Mouse (Mus musculus) retina, postnatal 1 day (tissue): ENCODE results near the gene Me3.
"Not testable (repeated sequence)": the region's sequence is repeated elsewhere in the genome, so short reads cannot be mapped to it uniquely, and the experiment has no call there.

ENCODE experiments used
- DNase-seq: peaks from one replicate; pipeline ENCODE4 v3.0.0-alpha.2; 2012

The Me3 gene

DNA sequence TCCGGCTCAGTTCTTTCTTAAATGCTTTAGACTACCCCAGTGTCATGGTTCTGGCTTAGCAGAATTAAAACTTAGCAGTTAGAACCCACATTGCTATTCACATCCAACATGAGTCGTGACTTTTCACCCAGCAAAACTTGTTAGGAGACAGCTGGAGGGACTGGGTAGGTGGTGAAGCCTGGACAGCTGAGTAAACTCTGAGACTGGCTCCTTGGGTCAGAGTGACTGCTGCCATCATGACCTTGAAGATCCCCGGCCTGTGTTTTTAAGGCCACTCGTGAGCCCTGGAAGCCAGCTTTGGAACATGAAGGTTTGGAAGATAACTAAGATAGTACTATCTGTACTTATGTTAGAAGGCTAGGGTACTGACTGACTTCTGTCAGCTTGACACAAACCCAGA, 35.4 kb downstream of the Me3 start:
- DNase-seq, result no peak

DNA sequence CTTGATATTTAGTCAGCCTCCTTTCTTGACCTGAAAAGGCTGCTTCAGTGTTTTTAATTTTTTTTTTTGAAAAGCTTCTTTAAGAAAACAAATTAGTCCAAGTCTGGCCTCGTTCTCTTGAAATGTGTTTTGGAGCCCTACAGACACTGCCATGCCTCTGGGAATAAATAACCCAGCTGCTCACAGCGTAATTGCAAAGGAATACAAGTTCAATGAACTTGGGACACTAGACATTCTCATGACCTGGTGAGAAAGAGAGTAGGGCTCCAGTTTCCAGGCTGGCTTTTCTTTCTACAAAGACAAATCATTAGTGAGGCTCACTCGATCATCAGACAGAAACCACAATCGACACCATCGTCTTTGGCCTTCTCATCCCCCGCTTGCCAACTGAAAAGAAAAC, 37.3 kb downstream of the Me3 start:
- DNase-seq, result no peak

DNA sequence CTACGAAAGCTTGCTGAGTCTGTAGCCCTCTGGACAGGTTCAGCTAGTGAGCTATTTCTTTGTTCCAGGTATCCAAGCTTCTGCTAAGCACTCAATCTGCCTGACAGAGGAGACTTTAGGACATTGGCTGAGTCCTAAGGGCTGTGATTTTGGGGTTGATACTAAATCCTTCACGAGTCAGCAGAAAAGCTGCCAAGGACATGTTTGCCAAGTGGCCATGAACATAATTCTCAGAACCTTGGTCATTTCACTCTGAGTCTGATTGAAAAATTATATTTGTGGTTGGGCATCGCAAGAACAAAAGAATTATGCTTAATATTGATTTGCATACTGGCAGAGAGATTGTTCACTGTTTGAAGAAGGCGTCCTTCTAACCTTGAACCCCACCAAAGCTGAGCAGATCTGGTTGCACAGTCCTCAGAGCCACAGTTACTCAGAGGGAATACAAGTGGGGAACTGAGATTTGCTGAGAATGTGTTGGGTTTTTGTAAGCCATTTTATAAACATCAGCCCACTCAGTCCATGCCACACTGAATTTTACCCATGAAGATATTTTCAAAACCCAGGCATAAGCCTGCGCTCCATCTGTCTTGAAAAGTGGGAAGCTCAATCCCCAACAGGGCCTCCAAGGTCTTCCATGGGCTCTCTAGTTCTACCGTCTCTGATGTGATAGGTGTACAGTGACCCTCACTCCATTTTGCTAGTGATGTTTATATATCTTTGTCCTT, 39.1 kb downstream of the Me3 start:
- no peak for DNase-seq

DNA sequence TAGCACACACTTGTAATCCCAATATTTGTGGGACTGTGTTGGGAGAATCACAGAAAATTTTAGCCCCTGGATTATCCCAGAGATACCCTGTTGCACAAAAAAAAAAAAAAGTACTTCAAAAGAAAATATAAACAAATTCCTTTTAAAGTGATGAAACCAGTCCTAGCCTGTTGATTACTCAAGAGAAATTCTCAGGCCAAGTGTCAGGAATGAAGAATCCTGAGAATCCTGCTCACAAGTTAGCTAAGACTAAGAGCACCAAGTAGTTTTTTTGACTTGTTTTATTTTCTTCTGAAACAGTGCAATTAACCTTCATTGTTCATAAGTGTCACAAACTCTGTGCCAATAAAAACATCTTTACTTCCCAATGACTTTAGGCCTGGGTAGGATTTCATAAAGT, 44.0 kb downstream of the Me3 start:
- DNase-seq, result no peak

DNA sequence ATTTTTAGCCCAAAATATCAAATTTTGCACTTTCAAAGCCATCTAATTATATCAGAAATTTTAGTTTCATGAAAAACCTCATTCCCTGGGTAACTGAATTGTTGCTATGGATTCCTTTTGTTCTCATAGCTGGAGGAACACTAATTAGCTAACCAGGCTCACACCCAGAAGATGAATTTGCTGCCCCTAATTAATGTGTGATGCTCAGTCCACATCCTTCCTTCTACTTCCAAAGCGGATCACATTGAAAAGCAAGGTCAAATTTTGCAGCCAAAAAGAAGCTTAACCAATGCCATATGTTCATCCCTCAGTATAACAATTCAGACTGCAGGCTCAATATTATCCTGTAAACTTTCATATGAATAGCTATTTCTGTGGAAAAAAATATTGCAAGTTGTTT, 45.7 kb downstream of the Me3 start:
- DNase-seq, result peak; percentile 59

DNA sequence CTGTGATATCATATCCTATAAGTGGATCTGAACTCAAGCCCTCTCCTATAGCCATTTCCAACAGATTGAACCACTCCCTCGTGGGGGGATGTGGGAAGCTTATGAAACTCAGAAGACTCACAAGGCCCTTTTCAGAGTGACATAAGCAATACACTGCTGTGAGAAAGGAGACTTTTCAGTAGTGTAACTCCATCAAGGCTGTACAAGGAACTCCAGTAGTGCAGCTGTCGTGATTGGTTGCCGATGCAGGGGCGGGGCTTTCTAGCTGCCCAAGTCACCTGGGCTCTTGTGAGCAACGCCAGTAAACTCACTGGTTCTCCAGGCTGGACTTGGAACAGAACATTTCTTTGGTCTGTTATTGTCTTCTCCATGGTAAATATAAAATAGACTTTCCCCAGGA, 46.5 kb downstream of the Me3 start:
- DNase-seq, result no peak

DNA sequence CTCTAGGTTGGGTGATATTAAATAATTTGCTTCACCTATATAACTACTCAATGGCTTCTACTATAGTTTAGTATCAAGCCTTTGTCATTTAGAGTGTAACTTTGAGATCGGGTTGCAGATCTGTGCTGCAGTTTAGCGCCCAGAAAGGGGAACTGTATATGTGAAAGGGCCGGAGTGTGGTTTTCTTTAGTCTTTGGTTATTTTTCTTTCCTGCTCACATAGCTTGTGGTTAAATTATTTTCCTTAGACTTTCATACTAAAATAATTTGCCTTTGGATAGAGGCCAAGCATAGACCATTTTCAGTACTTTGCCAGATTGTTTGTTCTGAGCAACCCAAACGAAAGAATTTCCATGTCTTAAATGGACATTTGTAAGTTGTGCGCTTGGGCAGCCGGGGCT, 46.9 kb downstream of the Me3 start:
- DNase-seq, result peak; percentile 7

DNA sequence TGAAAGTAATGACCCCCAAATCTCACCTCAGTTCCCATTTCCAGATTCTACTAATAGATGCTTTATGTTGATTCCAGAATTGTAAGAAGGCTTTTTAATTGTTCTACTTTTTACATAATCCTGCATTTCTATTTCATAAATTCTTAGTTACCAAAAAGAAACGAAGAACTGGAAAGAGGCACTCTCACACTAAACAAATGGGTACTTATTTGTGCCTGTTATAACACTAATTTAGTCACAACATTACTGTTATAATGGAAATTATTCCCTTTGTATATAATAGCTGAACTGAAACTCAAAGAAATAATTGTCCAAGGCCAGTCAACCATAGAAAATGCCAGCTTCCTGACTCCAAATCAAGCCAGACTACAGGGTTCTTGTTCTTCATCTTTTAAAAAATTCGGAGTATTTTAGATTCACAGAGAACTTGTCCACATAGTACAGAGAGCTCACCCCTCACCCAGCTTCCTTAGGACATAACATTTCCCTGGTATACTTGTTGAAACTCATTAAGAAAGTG, 47.5 kb downstream of the Me3 start:
- peak; percentile 72 for DNase-seq

DNA sequence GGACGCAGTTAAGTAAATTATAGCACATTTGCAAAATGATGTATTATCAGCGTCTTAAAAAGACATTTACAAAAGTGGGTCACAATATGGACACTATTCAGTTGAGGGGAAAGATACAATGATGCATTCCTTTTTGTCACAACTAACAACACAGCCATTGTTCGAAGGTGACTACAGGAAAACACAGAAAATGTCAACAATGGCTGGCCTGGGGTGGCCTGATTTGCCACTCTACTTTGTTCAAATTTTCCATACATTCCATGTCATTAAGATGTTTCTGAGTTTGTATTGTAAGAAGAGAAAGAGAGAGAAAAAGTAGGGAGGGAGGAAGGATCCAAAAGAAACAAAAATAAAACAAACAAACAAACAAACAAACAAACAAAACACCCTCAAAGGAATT, 48.7 kb downstream of the Me3 start:
- DNase-seq, result peak; percentile 90

DNA sequence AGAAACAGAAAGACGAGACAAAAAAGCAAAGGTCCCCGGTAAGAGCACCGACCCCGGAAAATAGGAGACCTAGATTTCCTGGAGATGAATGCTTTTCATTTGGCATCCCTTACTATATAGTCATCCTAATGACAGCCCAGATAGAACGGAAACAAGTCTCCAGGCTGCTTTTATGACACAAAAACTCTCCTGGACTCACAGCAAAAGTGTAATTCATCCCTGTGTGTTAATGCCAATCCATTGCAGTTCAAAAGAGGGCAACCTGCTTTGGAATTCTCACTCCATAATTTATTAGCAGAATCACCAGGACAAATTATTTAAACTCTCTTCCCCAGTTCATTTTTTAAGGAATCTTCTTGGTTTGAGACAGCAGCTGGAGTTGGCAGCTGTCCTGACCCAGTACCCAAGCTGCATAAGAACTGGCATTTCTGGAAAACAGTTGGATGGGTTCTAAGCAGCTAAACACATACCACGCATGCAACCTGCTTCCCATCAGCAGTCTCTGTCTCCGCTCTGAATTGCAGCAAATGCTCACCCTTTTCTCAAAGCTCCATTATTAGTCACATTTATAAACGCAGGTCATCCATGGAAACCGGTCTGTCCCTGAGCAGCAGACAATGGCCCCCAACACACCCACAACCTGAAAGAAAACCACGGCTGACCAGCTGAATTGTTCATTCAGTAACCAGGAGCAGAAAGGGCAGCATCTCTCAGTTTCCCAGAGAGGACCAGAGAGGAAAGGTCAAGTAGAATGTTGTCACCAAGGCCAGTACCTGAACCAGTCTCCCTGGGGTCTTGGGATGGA, 49.7 kb downstream of the Me3 start:
- DNase-seq, result peak; percentile 22

DNA sequence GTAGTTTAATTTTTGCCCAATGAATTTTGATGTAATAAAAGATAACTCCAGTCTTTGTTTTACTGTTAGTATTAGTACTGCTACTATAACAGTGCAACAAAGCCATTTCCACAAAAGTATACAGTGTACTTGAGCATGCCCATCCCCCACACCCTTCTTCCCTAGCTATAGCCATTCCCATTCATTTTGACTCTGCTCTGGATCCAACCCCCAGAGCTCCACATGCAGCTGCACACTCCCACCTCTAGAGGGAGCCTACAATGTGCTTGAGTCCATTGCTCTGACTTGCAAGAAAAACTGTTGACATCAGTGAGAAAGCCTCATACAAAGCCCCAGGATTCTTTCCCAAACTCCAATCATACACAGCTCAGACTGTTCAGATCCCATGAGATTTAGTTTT, 66.0 kb downstream of the Me3 start:
- peak; percentile 58 for DNase-seq

DNA sequence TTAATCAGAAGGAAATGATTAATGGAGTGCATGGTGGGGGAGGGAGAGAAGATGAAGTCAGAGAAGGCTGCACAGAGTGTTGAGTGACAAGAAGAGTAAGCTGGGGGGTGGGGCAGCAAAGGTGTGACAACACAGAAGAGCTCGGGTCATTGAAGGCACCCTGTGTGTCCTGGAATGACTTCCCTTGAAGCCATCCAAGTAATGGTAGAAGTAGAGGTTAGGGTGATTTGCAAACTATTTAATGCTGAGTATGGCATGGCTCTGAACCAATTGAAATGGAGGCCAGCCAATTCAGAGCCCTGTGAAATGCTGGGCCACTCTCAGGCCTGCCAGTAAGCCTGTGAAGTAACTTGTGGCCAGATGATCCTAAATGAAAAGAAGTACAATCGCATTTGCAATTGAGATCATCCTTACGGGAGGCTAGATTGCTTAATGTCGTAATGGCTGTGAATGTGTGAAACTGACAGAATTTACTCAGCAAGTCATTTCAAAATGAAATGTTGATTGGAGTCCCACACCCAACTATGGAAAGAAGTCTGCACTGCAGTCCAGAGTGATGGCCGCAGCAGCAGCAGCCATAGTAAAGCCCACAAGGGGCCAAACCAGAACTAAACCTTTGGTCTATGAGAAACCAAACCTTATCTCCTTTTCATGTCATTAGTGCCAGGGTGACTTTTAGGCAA, 67.6 kb downstream of the Me3 start:
- peak; percentile 15 for DNase-seq

DNA sequence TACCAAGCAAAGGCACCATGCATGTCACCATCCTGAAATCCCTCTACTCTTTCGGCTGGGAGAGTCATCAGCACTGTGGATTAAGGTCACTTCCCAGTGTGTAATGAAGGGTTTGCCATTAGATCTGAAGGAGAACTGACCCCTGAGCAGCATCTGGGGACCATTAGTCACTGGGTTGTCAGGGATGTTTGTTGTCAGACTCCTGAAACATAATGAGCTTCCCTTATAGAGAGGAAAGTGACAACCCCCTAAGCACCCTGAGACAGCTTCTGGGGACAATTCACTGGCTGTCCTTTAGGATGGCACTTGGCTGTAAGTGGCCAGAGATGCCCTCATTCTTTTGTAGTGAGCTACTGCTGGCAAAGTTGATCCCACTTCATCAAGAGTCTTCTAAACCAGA, 68.3 kb downstream of the Me3 start:
- DNase-seq, result peak; percentile 71

DNA sequence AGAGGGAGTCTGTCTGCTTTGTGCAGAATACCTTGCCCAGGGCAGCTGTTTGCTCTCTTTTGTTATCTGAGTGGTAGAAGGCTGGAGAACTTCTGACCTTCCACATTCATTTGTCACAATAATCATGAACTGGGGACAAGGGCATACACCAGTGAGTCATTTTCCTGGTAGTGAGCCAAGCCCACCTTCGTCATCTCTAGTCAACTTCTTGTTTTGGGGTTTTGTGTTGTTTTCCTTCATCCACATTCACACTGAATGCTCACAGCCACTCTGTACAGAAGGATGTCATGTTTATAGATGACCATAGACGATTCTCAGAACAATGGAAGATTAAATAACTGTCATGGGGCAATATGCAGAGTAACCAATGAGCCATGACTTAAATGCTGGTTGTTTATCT, 78.6 kb downstream of the Me3 start:
- no peak for DNase-seq

DNA sequence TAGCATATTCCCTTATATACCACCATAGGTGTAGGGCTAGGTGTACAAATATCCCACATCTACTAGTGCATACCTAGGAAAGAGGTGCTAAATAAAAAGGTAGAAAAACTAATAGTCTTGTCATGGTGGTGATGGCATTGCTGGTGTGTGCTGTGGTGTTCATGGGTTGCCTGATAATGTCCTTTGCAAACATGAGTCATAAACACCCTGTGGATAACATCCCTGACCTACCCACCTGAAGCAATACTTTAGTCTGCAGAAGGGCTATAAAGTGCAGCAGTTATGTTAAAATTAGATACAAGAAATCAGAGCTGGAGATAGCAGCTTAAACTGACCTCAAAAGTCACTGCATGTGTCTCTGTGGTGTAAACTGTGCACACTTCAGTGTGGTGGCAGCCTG, 80.9 kb downstream of the Me3 start:
- no peak for DNase-seq

DNA sequence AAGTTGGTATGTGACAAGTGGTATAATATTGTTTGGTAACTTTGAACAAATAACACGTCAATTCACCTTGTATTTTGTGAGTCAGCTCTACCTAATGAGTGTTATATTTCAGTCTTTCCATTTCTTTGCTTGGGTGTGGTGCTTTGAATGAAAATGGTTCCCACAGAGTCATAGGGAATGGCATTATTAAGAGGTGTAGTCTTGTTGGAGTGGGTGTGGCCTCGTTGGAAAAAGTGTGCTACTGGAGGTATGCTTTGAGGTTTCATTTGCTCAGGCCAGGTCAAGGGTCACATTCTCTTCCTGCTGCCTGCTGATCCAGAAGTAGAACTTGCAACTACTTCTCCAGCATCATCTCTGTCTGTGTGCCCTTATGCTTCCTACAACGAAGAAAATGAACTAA, 84.0 kb downstream of the Me3 start:
- DNase-seq, result no peak

DNA sequence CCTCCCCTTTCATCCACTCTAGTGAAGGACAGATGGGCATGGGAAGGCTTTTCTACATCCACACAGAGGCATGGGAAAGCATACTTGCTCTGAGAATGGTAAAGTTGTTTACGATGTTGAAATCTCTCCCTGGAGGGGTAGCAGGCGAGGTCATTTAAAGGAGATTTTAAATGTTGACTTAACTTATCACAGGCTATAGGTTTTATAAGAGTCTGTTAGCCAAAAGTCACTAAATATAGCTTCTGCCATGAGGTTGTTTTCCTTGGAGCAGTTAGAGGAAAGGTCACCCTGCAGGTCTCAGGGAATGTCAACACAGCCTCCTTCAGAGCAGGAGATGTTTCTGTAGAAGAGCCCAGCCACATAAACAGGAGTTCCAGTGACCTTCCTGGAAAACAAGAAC, 85.3 kb downstream of the Me3 start:
- no peak for DNase-seq

DNA sequence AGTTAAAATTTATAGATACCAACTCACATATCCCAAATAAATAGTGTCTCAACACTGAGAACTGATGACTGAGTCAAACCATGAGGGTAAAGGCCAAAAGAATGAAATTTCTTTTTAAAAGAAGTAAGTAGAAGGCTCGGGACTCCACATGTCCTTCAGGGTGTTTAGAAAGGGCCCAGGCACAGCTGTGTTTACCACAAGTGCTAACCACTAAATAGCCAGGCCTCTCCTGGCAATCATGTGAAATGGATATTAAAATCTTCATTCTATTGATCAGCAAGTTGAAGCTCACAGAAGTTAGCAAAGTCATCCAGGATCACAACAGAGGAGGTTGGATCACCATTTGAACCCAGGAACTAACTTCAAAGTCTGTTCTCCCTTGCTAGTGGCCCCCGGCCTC, 86.1 kb downstream of the Me3 start:
- no peak for DNase-seq

DNA sequence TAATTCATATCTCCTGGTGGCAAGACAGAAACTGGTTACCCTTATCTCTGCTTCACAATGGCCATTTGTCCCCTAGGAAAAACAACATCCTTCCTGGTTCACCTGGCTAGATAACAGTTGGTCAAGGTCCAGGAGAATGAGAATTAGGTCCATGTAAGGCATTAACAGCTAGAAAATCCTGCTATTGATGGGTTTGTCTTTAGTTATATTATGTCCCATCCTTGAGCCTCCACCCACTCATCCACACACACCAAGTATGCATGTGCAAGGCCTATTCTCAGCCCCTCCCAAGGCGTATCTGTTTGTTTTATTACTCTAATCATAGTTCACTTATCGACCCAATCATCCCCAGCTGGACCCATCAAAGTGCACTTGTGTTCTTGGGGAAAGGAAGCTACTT, 88.1 kb downstream of the Me3 start:
- no peak for DNase-seq

DNA sequence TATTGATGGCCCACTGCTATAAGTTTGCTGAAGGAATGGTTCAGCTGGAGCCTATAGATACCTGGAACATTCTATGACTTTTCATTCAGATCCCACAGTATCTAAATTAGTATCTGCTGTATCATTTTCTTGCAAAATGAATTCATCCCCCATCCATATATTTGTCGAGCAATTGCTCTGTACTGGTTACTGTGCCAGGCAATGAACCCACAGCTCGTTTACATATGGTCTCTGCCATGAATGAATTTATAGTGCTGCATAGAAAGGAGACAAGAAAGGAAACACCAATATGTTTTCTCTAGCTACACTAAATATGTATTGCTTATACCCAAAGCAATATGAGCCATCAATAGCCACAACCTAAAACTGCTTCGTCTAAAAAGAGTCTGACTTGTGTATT, 94.5 kb downstream of the Me3 start:
- no peak for DNase-seq

DNA sequence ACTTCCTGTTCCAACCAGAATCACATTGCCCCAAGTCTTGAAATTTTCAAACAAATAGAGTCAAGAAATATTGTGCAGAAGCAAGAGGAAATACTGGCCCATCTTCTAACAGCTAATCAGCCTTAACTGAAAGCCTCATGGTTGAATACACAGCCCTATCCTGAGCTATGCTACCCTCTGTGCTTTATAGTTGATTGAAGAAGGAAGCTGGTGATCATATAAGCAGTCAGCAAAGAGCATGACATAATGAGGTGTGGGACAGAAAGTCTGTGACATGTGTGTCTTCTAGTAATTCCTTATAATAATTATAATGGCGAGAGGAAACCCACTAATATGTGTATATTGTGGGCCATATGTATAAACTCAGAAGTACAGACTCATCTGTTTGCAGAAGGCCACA, 95.4 kb downstream of the Me3 start:
- DNase-seq, result no peak

DNA sequence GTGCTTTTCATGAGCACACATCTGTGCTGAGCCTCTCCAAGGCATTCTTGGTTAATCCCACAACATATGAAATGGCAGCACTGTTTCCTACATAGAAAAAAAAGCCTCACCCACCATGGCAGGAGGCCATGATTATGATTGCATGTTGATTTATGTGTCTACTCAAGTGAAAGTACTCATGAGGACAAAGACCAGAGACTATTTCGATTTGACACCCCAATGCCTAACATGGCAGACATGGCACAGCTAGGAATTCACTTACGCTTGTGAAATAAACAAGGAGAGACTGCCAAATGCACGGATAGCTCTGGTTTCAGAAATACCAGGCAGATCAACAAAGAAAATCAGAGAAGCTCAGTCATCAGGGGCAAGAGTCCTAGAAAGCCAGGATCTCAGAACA, 96.2 kb downstream of the Me3 start:
- peak; percentile 4 for DNase-seq

DNA sequence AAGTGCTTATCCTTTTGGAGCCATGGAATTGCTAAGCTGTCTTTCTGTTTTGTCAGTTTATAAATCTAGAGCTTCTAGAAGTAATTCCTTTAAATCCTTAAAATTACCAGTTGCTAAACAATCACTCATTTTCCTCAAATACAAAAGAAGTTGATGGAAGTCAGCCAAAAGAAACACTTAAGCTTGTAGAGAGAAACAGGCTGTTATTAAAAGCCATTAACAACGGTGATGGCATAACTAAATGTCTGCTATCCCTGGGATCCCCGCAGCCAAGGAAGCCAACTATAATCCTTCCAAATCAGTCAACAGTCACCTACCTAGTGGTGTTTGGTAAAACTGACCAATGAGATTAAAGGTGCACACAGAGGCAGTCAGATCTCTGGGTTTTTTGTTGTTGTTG, 98.3 kb downstream of the Me3 start:
- DNase-seq, result no peak

DNA sequence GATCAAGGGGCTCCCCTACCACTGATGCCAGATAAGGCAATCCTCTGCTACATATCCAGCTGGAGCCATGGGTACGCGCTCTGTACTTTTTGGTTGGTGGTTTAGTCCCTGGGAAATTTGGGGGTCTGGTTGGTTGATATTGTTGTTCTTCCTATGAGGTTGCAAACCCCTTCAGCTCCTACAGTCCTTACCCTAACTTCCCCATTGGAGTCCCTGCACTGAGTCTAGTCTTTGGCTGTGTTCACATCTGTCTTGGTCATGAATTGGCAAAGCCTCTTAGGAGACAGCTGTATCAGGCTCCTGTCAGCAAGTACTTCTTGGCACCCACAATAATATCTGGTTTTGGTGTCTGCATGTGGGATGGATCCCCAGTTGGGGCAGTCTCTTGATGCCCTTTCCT, 98.9 kb downstream of the Me3 start:
- DNase-seq, result not testable (repeated sequence)
